Mouse (Mus musculus) heart, adult 18-20 months (tissue): ENCODE measurements around the gene Thumpd2. TPM values are rescaled to one million over a fixed set of nuclear protein-coding genes. Genes with fewer than 3 reads are reported as not detected.

Experiments used
- total RNA-seq, 2 experiments: library from RNA; stranded (reverse); gene quantifications; 2 replicates each; pipeline ENCODE4 v1.2.3; 2021

Thumpd2 gene
- total RNA-seq, 2 experiments from 2014 or later, result 3.5 to 3.6 TPM

Other genes starting within 250 kb of the Thumpd2 start
- gene Tmem178, start 120.5 kb downstream of the Thumpd2 start, total RNA-seq, result under 1 TPM; 0.28 to 0.50 TPM